Mouse (Mus musculus) kidney, adult 8-10 months (tissue): ENCODE data around the gene Otop2.
A peak's percentile ranks its signal among the peaks of the same experiment; 100 is the strongest.

Experiments used
- DNase-seq, 2 experiments: peaks; one replicate each; pipeline ENCODE4 v3.0.0; 2022

Otop2 gene

GRCm38 (mm10) chr11:115353375-115353774 lies 46.4 kb downstream of the Otop2 start:
- DNase-seq, result no peak

- DNase-seq, result peak in 1 of 2 experiments; percentile 60
Observed at GRCm38 (mm10) chr11:115354183-115354582, 47.2 kb downstream of the Otop2 start.

GRCm38 (mm10) chr11:115358468-115358867 lies 51.5 kb downstream of the Otop2 start:
- peak; percentile 66 to 76 for DNase-seq

- DNase-seq, result no peak
Observed at GRCm38 (mm10) chr11:115359293-115359692, 52.3 kb downstream of the Otop2 start.

GRCm38 (mm10) chr11:115359726-115360125 lies 52.8 kb downstream of the Otop2 start:
- no peak for DNase-seq

- no peak for DNase-seq
Observed at GRCm38 (mm10) chr11:115364136-115364535, 57.2 kb downstream of the Otop2 start.

GRCm38 (mm10) chr11:115366039-115366705 lies 59.2 kb downstream of the Otop2 start:
- DNase-seq, result no peak

GRCm38 (mm10) chr11:115366706-115367394 lies 59.9 kb downstream of the Otop2 start:
- no peak for DNase-seq

GRCm38 (mm10) chr11:115367395-115367944 lies 60.5 kb downstream of the Otop2 start, which contains the start of gene Hid1:
TSS of gene Hid1 (minus strand) at chr11:115367756.
- DNase-seq, result peak; percentile 82 to 89

- DNase-seq, result no peak
Observed at GRCm38 (mm10) chr11:115370368-115370767, 63.4 kb downstream of the Otop2 start.

GRCm38 (mm10) chr11:115371354-115371753 lies 64.4 kb downstream of the Otop2 start:
- DNase-seq, result no peak

- no peak for DNase-seq
Observed at GRCm38 (mm10) chr11:115372015-115372414, 65.1 kb downstream of the Otop2 start.

GRCm38 (mm10) chr11:115372737-115373136 lies 65.8 kb downstream of the Otop2 start:
- no peak for DNase-seq

GRCm38 (mm10) chr11:115373805-115374694 lies 67.1 kb downstream of the Otop2 start:
- peak; percentile 47 to 50 for DNase-seq

GRCm38 (mm10) chr11:115374695-115375425 lies 67.9 kb downstream of the Otop2 start:
- DNase-seq, result no peak

GRCm38 (mm10) chr11:115376722-115377121 lies 69.8 kb downstream of the Otop2 start:
- no peak for DNase-seq

GRCm38 (mm10) chr11:115377254-115377653 lies 70.3 kb downstream of the Otop2 start:
- DNase-seq, result no peak

GRCm38 (mm10) chr11:115377854-115378253 lies 70.9 kb downstream of the Otop2 start:
- DNase-seq, result no peak

- DNase-seq, result no peak
Observed at GRCm38 (mm10) chr11:115381276-115381675, 74.3 kb downstream of the Otop2 start.
